Mouse (Mus musculus) kidney, embryonic 16.5 days (tissue): ENCODE measurements around the gene Gm20683. TPM values are rescaled to one million over a fixed set of nuclear protein-coding genes. Genes with fewer than 3 reads are reported as not detected.

ENCODE experiments used
- ATAC-seq: fragments of 200-750 bp; cut with Nextera tagmentation; 2 replicates; pipeline ENCODE4 v1.8.0; 2017; ENCODE audit warnings: moderate TSS enrichment; ENCODE audit not compliant: low FRiP score, low TSS enrichment
- H3K27ac ChIP-seq: fragments of 300-500 bp; sonication (generic); 2 replicates; pipeline ENCODE4 v1.5.1; 2014; ENCODE audit warnings: low read length
- H3K27me3 ChIP-seq: fragments of 300-500 bp; sonication (generic); 2 replicates; pipeline ENCODE4 v1.6.1; 2014; ENCODE audit warnings: low read length, control low read depth, mixed read lengths; ENCODE audit not compliant: insufficient read depth
- H3K36me3 ChIP-seq: fragments of 300-500 bp; sonication (generic); 2 replicates; pipeline ENCODE4 v1.6.1; 2014; ENCODE audit warnings: low read length, control low read depth, mixed read lengths; ENCODE audit not compliant: insufficient read depth
- H3K4me1 ChIP-seq: fragments of 300-500 bp; sonication (generic); 2 replicates; pipeline ENCODE4 v1.6.1; 2014; ENCODE audit warnings: low read length, control low read depth, mixed read lengths; ENCODE audit not compliant: insufficient read depth
- H3K4me2 ChIP-seq: fragments of 300-500 bp; sonication (generic); replicated peaks from 2 replicates; pipeline ENCODE4 v1.6.1; 2014; ENCODE audit warnings: low read depth, low read length
- H3K4me3 ChIP-seq: fragments of 300-500 bp; sonication (generic); 2 replicates; pipeline ENCODE4 v1.5.1; 2014; ENCODE audit warnings: mild to moderate bottlenecking, low read length
- H3K9ac ChIP-seq: fragments of 300-500 bp; sonication (generic); replicated peaks from 2 replicates; pipeline ENCODE4 v1.6.1; 2014; ENCODE audit warnings: low read length
- H3K9me3 ChIP-seq: fragments of 300-500 bp; sonication (generic); 2 replicates; pipeline ENCODE4 v1.6.1; 2016; ENCODE audit warnings: low read length, control low read depth
- WGBS: fragments of 180-500 bp; shearing (Covaris S2); extraction: QIAGEN DNeasy Blood & Tissue Kit; methylation state at CpG from one replicate; pipeline ENCODE4 v1.1.7; 2014; 5-methylcytosine and 5-hydroxymethylcytosine counted together
- polyA plus RNA-seq: library from polyadenylated mRNA; unstranded; fragments of >200 nt; fragmentation: Nextera tagmentation; extraction: Ambion mirVana; gene quantifications from 2 replicates; pipeline ENCODE4 v1.2.1, GENCODE M21; 2015

The Gm20683 gene
- polyA plus RNA-seq, 1 experiment from 2014 or later = 4.3 TPM

DNA sequence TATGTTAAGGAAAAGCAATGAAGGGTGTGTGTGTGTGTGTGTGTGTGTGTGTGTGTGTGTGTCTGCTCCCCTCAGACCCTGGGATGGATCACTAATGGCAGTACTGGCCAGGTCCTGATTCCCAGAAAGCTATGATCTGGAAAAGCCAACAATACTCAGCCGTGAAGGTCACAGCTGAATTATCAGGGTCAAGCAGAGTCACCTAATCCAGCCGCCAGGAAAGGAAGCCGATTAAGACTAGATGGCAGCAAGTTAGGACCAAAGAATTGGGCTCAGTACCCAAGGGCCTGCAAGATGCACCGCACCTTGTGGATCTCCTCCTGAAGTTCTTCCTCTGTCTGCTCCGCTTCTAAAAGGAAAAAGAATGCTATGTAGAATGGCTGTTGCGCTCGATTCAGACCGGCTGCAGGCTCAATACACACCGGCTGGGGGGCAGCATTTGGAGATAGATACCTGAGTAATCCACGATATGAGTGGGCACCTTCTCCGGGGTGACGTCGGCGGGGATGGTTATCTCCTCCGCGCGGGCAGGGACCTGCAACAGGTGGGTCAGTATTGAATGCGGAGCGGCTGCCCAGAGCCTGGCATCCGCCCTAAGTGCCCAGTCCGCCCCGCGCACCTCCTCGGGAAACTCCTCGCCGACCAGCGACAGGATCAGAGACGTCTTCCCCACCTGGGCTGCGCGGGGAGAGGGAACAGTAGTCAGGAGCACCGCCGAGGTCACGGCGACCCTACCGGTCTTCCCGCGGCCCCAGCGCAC is 2.3 kb upstream of the Gm20683 start:
- Histone ChIP-seq H3K27me3 (no peaks in the 10 kb centered on the region), H3K9ac (peak overlapping the region; percentile 77), H3K4me1 (peaks cover 16% of the 10 kb centered on the region), H3K4me2 (peak overlapping the region; percentile 81), H3K27ac (peak overlapping the region; percentile 85), H3K36me3 (peaks cover 51% of the 10 kb centered on the region), H3K4me3 (peak overlapping the region; percentile 75), H3K9me3 (no peaks in the 10 kb centered on the region)
- WGBS = under 1% methylated on average over 38 of the region's 38 CpGs
- ATAC-seq = peak; percentile 33; the same call in 1 of the 2 replicates

GRCm38 (mm10) chr17:25843122-25843521 is 1.6 kb upstream of the Gm20683 start:
- ATAC-seq = no peak
- 92% methylated on average over 4 of the region's 4 CpGs for WGBS

GRCm38 (mm10) chr17:25842509-25842908 is 946 bp upstream of the Gm20683 start:
- no peaks in the 10 kb centered on the region for H3K27me3 ChIP-seq
- ATAC-seq = no peak
- peaks cover 21% of the 10 kb centered on the region for H3K4me1 ChIP-seq
- H3K4me3 ChIP-seq = no peak overlapping the region
- no peak overlapping the region for H3K27ac ChIP-seq
- H3K36me3 ChIP-seq = peaks cover 49% of the 10 kb centered on the region
- WGBS = 72% methylated on average over 3 of the region's 3 CpGs
- no peak overlapping the region for H3K9ac ChIP-seq
- no peak overlapping the region for H3K4me2 ChIP-seq
- H3K9me3 ChIP-seq = no peaks in the 10 kb centered on the region

More at GRCm38 (mm10) chr17:25843122-25843521, 1.6 kb upstream of the Gm20683 start:
- Histone ChIP-seq H3K9me3 (no peaks in the 10 kb centered on the region), H3K4me2 (peak overlapping the region; percentile 81), H3K9ac (peak overlapping the region; percentile 77), H3K27me3 (no peaks in the 10 kb centered on the region), H3K4me1 (peaks cover 16% of the 10 kb centered on the region), H3K4me3 (peak overlapping the region; percentile 75), H3K27ac (no peak overlapping the region), H3K36me3 (peaks cover 49% of the 10 kb centered on the region)

GRCm38 (mm10) chr17:25840519-25840918 is 1.0 kb downstream of the Gm20683 start:
- WGBS = 96% methylated on average over 6 of the region's 6 CpGs
- Histone ChIP-seq H3K4me1 (peaks cover 40% of the 10 kb centered on the region), H3K4me2 (no peak overlapping the region), H3K27ac (no peak overlapping the region), H3K9me3 (no peaks in the 10 kb centered on the region), H3K27me3 (no peaks in the 10 kb centered on the region), H3K36me3 (peaks cover 48% of the 10 kb centered on the region), H3K9ac (no peak overlapping the region), H3K4me3 (no peak overlapping the region)
- ATAC-seq = no peak

DNA sequence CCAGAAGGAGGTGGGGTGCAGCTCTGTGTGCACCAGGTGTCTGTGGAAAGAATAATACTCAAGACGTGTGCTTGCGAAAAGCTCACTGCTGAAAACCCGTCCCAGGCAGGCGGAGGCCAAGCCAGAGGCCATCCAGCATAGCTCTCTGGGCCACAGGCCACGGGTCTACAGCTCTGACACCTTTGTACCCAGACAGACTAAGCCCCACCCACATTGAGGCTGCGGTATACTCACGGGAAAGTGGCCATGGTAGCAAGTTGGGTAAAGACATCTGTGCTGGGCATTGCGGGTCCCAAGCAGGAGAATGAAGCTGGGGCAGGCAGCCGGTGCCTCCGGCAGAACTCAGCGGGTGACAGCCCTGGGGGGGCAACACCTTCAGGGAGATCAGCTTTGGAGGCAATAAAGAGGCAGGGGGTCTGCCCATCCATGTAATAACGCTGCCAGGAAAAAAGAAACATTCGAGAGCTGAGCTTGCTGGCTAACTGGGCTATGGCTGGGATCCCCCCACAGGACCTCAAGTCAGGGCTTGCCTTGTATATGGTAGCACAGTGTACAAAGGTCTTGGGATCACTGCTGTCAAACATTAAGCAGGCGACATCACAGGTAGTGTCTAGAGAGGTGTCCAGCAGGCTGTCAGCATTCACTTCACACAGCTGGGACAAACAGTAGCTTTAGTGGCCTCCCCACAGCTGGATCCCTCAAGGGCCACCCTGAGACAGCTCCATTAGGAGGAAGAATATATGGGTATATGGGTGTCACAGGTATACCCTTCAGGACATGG is 1.9 kb downstream of the Gm20683 start:
- no peak overlapping the region for H3K4me3 ChIP-seq
- no peak for ATAC-seq
- no peak overlapping the region for H3K9ac ChIP-seq
- no peak overlapping the region for H3K4me2 ChIP-seq
- no peaks in the 10 kb centered on the region for H3K9me3 ChIP-seq
- H3K36me3 ChIP-seq = peaks cover 48% of the 10 kb centered on the region
- H3K27me3 ChIP-seq = no peaks in the 10 kb centered on the region
- 80% methylated on average over 14 of the region's 14 CpGs for WGBS
- H3K4me1 ChIP-seq = peaks cover 42% of the 10 kb centered on the region
- H3K27ac ChIP-seq = no peak overlapping the region; the same call in 1 of the 2 replicates

DNA sequence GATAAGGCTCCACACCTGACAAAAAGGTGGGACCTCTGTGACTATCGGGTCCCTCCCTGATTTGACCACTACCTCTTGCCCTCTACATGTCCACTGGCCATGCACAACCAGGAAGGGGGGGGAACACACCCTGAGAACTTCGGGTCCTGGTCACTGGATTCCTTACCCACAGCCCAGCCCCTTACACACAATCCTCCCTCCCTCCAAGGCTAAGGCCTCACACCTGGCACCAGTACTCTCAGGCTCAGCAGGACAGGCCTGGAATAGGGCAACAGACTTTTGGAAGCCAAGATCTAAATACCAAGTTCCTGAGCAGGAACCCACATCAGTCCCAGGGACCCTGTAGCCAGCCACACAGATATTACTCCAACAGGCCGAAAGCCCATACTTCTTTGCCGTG is 2.7 kb downstream of the Gm20683 start:
- Histone ChIP-seq H3K27ac (no peak overlapping the region), H3K4me2 (no peak overlapping the region), H3K36me3 (peaks cover 48% of the 10 kb centered on the region), H3K4me1 (peaks cover 48% of the 10 kb centered on the region), H3K4me3 (no peak overlapping the region), H3K27me3 (no peaks in the 10 kb centered on the region), H3K9ac (no peak overlapping the region), H3K9me3 (no peaks in the 10 kb centered on the region)
- WGBS = 89% methylated on average over 4 of the region's 4 CpGs
- ATAC-seq = no peak

DNA sequence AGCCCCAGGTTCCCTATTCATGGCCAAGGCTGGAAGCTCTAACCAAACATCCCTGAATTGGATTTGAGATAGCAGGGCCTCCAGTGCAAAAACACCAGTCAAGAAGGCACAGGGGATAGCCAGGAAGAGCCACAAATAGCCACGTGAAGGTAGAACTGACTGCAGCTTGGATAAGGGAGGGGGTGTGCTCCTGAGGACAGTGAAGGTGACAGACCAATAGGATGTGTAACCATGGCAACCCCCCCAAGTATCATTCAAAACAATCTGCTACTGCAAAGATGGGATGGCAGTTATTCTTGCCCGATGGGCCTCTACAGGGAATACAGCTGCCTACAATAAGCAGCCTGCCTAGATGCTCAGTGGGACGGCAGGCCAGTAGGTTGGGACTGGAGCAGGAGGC is 4.0 kb downstream of the Gm20683 start:
- peak overlapping the region; percentile 79 for H3K4me2 ChIP-seq
- peaks cover 46% of the 10 kb centered on the region for H3K36me3 ChIP-seq
- H3K4me3 ChIP-seq = peak overlapping the region; percentile 42
- no peaks in the 10 kb centered on the region for H3K9me3 ChIP-seq
- H3K4me1 ChIP-seq = peaks cover 40% of the 10 kb centered on the region
- 62% methylated on average over 3 of the region's 3 CpGs for WGBS
- H3K27ac ChIP-seq = peak overlapping the region; percentile 81
- ATAC-seq = no peak
- H3K9ac ChIP-seq = peak overlapping the region; percentile 71; the same call in 1 of the 2 replicates
- no peaks in the 10 kb centered on the region for H3K27me3 ChIP-seq

DNA sequence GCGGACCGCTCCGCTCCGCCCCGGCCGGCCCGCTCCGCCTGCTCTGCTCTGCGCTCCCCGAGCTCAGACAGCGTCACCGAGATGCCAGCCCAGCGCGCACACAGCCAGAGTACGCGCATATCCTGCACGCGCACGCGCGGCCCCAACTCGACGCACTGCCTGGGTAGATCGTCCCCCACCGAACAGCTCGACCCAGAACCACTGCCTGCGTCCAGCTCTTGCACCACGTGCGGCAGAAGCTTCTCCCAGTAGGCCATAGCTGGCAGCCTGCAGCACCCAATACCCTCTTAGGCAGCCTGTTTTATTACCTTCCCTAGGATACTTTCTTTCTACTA is 4.5 kb downstream of the Gm20683 start, which contains the start of gene Rhbdl1:
TSS of gene Rhbdl1 (minus strand) at position 220 of the 335 bp plus-strand sequence.
- 2% methylated on average over 29 of the region's 29 CpGs for WGBS
- H3K36me3 ChIP-seq = peaks cover 41% of the 10 kb centered on the region
- peak within 1 kb of the TSS; percentile 71 for H3K9ac ChIP-seq

DNA sequence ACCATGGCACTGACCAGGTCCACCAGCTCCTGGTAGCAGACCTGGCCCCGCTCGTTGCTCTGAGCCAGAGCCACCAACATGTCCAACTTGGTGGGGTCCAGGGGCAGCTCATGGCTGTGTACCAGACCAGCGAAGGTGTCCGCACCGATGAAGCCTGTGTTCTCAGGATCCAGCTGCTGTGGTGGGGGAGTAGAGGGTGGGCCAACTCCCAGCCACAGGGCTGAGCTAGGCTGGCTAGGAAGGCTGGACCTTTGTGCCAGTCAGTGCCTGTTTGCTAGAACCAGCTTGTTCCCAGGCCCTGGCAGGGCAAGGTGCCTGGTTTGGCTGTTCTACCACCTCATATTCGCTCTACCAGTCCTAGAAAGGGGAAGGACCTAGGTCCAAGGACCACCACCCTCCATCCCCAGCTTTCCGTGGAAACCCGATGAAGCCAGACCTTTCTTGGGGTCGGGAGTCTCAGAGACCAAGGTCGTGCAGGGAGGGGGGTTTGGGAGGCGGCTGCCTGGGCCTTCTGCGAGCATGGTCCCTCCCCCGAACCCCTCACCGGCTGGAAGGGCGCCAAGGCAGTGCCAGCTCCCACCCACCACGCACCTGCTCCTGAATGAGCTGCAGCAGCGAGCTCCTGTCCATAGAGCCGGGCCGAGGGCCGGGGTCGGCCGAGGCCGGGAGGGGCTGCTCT is 5.0 kb downstream of the Gm20683 start:
- no peaks in the 10 kb centered on the region for H3K9me3 ChIP-seq
- peaks cover 46% of the 10 kb centered on the region for H3K4me1 ChIP-seq
- H3K4me2 ChIP-seq = peak overlapping the region; percentile 79
- no peak for ATAC-seq
- no peaks in the 10 kb centered on the region for H3K27me3 ChIP-seq
- 13% methylated on average over 23 of the region's 23 CpGs for WGBS
- H3K9ac ChIP-seq = peak overlapping the region; percentile 71
- peak overlapping the region; percentile 81 for H3K27ac ChIP-seq
- peaks cover 37% of the 10 kb centered on the region for H3K36me3 ChIP-seq
- peak overlapping the region; percentile 42 for H3K4me3 ChIP-seq

More for the DNA sequence above, 4.5 kb downstream of the Gm20683 start, which contains the start of gene Rhbdl1:
- Histone ChIP-seq H3K27ac (peak within 1 kb of the TSS; percentile 81), H3K27me3 (no peaks in the 10 kb centered on the region), H3K4me3 (peak within 1 kb of the TSS; percentile 42), H3K9me3 (no peaks in the 10 kb centered on the region), H3K4me2 (peak within 1 kb of the TSS; percentile 79), H3K4me1 (peaks cover 41% of the 10 kb centered on the region)
- peak; percentile 18 for ATAC-seq
